Mouse (Mus musculus): ENCODE data around the gene Meis3. TPM values are rescaled to one million over a fixed set of nuclear protein-coding genes. Genes with fewer than 3 reads are reported as not detected.

The Meis3 gene
- total RNA-seq, 4 experiments from 2014 or later = 42.6 to 48.9 (median 46.4) TPM

DNA sequence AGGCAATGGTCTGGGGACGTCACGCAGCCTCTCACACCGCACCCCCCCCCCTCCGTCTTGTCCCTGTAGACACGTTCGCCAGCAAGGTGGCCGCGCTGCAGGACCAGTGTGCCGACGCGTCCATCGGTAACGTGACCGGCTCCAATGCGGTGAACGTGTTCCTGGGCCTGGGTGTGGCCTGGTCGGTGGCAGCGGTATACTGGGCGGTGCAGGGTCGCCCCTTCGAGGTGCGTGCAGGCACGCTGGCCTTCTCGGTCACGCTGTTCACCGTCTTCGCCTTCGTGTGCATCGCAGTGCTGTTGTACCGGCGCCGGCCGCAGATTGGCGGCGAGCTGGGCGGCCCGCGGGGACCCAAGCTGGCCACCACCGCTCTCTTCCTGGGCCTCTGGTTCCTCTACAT, 16.2 kb upstream of the Meis3 start:
- no peak for DNase-seq (ENCODE audit: low spot score in 2 of 2)

DNA sequence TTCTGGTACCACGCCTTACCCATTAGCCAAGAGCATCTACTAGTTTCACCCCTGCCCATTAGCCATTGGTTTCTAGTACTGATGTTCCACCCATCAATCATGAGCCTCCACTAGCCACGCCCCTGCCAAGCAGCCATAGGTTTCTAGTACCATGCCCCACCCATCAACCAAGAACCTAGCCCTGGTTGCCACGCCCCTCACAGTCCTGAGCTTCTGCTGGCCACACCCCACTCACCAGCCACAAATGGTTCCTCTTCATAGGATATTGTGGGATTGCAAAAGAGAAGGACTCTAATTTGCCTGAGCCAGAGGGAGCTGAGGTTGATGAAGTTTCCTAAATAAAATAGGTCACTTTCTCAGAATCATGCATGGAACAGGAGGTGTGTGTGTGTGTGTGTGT, 14.2 kb upstream of the Meis3 start:
- no peak for DNase-seq (ENCODE audit: low spot score in 2 of 2)

DNA sequence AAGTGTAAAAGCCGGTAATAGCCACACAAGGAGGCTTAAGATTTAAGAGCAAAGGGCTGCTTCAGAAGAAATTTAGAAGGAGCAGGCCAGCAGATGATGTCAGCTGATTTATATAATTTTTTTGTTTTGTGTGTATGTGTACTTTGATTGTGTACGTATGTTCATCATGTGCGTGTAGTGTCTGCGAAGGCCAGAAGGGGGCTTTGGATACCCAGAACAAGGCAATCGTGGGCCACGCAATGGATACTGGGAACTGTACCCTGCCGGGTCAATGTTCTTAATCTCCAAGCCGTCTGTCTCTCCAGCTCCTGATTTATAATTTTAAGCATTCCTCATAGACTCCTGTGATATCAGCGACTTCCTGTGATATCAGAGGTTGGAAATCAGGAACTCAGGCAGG, 13.6 kb upstream of the Meis3 start:
- DNase-seq (ENCODE audit: low spot score in 2 of 2) = no peak

DNA sequence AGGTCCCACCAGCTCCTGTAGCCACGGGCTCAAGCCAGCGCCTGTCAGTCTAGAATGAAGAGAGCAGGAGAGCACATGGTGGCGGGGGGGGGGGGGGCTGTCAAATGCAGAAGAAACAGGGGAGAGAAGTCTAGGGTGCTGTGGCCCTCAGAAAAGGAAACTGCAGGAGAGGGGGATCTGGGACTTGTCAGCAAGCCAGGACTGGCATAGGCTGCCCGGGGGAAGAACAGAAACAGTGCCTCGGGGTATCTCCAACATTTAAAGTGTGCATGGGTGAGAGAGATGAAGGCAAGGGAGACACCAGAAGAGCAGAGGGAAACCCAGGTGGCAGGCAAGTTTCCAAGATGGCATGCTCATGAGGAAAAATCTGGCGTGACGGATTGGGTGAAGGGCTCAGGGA, 12.9 kb upstream of the Meis3 start:
- no peak for DNase-seq (ENCODE audit: low spot score in 2 of 2)

DNA sequence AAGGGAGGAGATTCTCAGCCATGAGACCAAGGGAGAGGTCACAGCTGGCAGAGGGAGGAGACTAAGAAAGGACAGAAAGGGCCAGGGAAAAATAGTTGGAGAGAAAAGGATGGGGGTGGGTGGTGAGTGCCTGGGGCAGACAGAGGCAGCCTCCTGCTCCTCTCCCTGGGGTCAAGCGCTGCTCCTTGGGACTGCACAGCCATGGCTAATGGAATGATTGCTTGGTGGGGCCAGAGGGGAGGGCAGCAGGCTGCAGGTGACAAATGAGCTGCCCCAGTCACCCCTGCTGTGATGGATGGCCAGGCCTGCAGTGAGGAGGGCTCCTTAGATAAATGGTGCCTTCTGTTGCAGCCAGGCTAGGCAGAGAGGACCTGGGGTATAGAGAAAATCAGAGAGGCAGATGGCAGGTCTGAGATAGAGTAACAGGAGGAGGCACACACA, 2.7 kb upstream of the Meis3 start:
- no peak for DNase-seq (ENCODE audit: low spot score in 2 of 2)

DNA sequence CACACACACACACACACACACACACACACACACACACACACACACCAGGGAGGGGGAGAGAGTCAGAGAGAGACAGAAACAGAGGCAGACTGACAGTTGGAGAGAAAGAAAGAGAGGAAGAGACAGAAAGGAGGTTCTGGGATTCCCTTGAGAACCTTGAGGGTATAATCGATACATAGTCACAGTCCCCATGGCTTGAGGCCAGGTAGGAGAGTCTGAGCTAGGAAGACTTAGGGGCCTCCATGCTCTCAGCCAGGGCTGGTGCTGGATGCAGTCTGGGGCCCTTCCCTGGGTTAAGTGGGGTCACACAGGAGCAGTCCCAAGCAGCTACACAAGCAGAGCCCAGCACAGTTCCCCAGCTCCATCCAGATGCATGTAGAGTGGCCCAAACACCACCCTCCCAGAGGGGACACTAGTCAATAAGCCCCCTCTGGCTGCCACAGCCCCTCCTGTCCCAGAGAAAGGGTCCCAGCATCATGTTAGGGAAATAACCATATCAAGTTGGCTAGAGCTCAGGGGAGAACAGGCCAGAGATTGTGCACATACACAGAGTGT, 2.2 kb upstream of the Meis3 start:
- DNase-seq (ENCODE audit: low spot score in 2 of 2) = no peak

DNA sequence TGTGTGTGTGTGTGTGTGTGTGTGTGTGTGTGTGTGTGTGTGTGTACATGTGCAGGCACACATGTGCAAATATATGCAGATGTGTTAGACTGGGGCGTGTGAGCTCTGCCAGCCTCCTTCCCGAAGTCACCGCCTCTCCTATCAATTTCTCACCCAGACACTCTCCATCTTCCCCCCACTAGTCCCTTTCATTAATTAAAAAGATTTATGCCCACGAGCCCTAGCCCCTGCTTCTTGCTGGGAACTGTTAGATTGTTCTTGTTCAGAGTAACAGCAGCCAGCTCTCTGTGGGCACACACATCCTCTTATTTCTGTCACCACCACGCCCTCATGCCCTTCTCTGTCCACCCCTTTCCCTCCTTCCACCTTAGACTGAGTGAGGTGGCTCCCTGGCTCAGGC, 1.7 kb upstream of the Meis3 start:
- no peak for DNase-seq (ENCODE audit: low spot score in 2 of 2)

DNA sequence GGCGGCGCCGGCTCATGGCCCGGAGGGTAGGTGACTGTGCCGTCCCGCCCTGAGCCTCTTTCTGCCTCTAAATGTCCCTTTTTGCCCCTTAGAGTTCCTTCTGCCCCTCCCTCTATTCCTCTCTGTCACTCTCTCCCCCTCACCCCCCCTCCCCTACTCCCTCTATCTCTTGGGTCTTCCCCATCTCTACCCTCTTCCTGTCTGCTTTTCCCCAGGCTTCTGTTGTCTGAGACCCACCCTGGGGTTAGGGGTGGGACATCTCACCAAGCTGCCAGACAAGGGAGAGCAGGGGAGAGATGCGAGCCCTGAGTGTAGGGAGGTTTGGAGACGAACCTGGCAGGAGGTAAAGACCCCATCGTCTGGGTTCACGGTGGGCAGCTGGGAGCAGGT, 647 bp downstream of the Meis3 start:
- no peak for DNase-seq (ENCODE audit: low spot score in 2 of 2)

DNA sequence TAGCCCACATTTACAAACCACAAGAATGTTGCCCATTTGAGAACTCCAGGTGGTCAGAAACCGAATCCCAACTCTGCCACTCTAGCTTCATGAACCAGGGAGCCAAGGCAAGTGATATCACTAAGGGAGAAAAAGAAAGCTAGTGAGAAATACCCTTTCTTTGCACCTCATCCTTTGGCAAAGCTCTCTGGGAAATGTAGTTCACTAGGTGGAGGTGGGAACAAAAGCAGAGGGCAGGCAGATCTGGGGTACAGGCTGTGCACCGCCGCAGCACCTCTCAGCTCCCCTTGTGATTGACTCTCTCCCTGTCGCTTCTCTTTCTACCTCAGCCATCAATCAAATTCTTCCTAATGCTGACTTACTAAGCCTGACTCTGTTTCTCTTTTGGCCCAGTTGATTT, 3.2 kb downstream of the Meis3 start:
- no peak for DNase-seq (ENCODE audit: low spot score in 2 of 2)

DNA sequence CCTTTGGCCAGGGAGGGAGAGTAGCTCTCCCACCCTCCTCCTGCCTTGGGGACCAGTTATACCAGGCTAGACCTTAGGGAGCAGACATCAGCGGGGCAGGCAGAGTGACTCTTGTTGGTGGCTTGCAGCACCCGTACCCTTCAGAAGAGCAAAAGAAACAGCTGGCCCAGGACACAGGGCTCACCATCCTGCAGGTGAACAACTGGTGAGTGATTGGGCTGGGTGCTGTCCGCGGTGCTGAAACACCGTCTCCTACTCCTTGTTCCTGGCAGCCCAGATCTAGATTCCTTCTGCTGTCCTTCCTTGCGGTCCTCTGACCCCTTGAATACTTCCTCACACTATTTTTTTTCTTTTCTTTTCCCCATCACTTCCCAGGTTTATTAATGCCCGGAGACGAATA, 8.8 kb downstream of the Meis3 start:
- no peak for DNase-seq (ENCODE audit: low spot score in 2 of 2)

DNA sequence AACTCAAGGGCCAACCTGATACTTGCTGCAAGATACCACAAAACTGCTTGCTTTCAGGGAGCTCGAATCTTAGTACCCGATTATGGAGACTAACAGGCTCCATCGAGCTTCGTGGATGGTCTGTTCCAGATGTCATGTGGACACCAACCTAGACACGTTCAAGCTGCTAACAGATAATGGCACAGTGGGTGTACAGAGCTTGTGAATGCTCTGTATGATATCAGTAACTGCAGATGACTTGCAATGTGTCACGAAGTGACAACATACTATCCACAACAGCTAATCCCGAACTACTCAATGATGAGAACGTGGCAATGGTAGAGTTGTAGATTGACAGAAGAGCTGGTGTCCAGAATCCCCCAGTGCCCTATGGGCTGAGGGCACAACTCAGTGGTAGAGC, 12.6 kb downstream of the Meis3 start:
- no peak for DNase-seq (ENCODE audit: low spot score in 2 of 2)

DNA sequence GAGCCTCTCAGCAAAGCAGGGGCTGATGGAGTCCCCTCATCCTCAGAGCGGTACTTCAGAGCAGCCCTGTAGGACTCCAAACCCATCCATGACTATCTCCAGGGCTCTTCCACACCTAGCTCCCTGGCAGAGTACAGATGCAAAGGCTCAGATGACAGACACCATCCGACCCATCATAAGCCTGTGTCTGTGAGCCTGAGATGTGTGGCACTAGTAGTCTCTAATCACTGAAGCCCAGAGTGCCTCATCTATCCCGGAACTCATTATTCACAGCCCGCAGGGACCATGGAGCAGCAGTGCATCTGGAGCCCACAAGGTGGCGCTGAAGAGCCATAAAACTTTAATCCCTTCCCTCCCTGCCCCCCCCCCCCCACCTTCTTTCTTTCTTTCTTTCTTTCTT, 17.4 kb downstream of the Meis3 start:
- peak in 1 of 2 experiments; percentile 80 for DNase-seq (ENCODE audit: low spot score in 2 of 2)

DNA sequence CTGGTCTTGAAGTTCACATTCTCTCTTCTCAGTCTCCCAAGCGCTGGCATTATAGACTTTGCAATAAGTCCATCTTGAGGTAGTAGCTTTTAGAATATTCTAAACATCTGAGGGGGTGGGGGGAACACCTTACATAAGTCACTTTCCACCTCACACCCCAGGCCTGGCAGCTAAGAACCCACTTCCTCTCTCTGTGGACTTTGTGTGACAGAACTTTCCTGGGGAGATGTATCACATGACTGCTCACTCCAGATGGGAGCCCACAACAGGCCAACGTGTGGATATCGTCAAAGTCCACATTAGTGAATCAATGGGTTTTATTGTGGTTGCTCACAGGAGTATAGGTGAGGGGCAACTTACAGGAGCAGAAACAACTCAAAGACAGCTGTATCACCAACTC, 18.8 kb downstream of the Meis3 start:
- DNase-seq (ENCODE audit: low spot score in 2 of 2) = no peak

DNA sequence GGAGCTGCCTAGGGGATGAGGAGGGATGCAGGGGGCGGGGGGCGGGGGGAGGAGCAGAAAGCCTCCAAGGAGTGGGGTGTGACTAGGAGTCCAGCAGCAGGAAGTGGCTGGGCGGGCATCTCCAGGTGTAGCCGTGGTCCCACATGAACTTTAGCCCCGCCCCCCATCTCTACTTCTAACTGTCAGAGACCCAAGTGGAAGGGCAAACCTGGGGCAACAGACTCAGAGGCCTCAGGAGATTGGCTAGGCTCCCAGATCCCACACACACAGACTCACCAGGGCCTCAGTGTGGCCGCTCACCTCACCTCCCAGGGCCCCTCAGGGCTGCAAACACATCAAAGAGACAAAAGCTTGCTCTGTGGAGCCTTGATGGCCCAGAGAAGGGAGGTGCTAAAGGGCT, 21.7 kb downstream of the Meis3 start:
- DNase-seq (ENCODE audit: low spot score in 2 of 2) = no peak

DNA sequence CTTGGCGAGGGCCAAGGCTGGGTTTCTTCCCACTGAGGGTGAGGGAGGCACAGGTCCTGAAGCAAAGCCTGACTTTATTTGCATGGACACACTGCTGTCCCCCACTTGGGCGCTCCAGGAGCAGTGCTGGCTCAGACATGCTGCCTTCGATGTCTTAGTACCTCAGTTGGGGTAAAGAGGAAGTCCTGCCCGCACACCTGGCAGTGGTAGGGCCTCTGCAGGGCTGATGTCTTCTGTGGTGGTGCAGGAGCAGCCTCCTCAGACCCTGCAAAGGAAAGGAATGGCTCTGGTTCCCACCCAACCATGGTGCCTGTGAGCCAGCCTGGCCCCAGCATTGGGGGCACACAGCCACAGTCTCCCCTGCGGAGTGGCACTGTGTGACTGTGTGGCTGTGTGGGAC, 22.3 kb downstream of the Meis3 start:
- DNase-seq (ENCODE audit: low spot score in 2 of 2) = no peak

DNA sequence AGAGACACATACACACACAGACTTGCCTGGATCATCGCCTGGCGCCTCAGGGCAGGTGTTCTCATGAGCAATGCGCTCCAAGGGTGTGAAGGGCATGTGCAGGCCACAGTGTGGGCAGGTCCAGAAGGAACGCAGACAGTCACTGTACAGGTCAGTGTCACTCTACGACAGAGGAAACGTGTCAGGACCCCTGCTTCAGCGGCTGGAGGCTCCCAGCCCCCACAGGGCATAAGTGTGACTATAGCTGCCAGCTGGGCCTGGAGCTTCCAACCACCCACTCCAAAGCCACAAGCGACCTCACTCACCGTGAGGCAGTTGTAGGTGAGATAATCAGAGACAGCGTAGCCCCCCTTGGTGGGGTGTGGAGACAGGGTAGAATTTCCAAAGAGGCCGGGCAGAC, 23.6 kb downstream of the Meis3 start:
- no peak for DNase-seq (ENCODE audit: low spot score in 2 of 2)

DNA sequence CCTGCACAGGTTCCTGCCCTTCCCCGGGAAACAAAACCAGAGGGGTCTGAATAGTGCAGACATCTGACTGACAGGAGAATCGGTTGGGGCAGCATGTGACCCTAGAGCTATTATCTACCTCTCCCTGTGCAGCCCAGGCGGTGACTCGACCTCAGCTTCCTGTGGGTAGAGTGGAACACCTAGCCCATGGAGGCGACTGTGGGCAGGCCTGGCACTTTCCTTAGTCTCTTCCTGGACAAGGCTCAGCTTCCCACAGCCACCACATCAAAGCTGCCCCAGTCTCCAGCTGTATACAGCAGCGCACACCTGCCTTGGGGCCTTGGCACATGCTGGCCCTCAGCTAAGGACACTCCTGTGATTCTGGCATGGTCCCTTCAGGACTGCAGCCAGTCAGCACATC, 26.2 kb downstream of the Meis3 start:
- DNase-seq (ENCODE audit: low spot score in 2 of 2) = no peak

DNA sequence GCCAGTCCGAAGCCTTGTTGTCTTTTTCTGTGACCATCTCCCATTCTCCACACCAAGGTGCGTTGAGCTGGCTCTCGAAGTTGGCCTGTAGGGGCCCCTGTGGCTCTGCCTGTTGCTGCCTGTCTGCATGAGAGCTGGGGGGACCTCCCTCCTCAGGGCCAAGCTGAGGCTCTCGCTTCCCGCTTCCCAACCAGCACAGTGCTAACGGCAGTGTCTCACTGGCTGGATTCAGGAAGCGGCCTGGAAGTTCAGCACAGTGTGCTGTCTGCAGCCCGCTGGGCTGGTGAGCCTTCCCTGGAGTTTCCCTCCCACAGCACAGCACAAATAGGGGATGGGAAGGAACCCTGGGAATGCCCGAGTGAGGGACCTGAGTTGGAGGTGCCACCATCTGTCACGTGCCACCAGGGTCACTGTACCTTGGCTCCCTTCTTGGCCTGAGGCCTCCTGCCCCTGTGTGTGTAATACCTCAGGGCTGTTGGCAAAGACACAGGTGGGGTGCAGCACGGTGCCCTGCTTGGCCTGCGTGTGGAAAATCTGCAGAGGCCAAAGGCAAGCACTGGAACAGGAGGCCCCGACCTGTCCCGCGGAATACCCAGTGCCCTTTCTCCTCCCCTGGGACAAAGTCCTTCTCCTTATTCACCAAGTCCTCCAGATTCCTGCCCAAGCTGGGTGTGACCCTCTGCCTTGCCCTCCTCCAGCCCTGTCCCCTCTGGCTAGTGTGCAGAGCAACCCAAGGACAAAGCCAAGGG, 28.0 kb downstream of the Meis3 start:
- no peak for DNase-seq (ENCODE audit: low spot score in 2 of 2)

DNA sequence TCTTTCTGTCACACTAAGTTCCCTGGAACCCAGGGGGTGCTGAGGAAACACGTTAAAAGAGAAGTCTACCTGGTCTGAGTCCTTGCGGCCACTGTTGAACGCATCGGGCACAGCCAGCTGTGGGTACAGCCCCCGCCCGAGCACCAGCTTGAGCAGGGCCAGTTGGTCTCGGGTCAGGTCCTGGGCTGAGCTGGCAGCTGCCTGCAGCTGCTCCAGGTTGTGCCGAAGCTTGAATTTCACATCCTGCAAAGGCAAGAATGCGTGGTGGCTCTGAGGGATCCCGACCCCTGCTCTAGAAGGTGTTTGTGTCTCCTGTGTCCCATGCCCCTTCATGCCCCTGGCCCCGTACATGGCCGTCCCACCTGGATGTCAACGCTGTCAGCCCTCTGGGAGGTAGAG, 28.6 kb downstream of the Meis3 start:
- no peak for DNase-seq (ENCODE audit: low spot score in 2 of 2)

DNA sequence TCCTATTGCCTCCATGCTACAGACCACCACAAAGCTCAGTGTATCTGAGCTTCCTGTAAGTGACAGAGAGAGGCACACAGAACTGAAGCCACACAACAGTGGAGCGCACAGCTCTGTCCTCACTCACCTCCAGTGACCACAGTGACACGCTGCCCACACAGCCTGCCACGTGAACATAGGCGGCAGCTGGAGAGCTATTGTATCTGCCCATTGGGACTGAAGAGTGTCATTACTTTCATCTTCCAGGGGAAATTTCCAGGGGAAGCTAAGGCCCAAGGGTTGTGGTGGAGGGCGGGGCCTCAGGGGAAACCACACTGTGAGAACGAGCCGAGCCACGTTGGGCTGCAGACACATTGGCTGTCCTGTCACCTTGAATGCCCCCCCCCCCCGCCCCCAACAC, 29.9 kb downstream of the Meis3 start:
- no peak for DNase-seq (ENCODE audit: low spot score in 2 of 2)

DNA sequence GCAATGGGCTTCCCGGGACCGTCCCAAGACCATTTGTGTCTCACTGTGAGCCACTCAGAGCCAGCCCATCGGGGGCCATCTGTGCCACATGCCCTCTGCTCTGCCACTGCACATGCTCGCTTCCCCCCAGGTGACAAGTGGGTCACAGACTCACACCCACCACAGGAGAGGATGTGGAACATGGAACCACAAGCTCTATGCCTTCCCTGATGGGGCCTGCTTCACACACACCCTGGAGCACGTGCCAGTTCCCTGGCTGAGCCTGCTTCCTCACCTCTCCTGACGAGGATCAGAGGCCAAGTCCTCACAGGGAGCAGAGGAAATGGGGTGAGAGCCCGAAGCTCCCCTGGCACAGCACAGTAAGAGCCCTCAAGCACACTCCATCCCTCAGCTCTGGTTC, 32.2 kb downstream of the Meis3 start:
- no peak for DNase-seq (ENCODE audit: low spot score in 2 of 2)

DNA sequence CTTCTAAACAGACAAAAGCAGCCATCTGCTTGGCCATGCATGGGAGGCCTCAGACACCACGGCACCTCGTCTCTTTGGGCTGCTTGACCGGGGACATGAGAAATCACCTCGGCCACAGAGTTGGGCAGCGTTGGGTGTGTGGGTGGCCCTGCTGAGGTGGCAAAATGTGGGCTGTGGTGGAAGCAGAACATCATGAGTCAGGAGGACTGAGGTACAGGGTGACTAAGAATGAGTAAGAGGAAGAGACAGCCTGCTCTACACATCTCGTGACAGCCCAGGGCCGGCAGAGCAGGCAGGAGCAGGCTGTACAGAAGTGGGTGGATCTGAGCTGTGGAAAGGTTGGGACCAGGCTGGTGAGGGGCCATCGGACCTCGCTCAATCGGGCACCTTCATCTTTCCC, 32.6 kb downstream of the Meis3 start:
- DNase-seq (ENCODE audit: low spot score in 2 of 2) = peak; percentile 31 to 77

DNA sequence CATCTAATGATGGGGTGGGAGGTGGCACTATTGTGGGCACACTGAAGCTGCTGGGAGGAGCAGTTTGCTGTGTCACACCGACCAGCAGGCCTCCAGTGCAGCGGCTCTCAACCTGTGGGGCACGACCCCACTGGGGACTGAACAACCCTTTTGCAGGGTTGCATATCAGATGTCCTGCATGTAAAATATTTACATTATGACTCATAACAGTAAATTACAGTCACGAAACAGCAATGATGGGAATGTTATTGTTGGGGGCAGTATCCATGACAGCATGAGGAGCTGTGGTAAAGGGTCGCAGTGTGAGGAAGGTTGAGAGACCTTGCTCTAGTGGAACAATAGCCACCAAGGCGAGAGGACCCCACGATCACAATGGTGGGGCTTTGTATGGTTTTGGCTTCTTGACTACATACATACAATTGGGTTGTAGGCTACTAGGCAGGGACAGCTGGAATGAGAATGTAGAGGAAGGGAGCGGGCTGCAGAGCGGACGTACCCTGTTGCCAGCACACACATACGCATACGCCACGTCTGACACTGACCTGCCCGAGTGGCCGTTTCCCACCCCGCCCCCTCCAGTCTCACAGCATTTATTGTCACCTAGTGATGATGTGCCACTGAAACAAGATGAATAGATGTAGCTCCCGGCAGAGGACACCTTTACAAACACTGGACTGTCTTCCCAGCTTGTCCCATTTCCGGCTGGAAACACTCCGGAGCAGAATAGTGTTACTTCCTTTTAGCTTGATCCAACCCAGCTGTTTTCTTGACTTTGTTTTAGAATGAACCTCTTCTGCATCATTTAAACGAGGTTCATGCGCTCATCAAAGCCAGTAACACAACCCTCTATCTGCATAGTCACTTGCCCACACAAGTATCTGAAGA, 34.1 kb downstream of the Meis3 start:
- DNase-seq (ENCODE audit: low spot score in 2 of 2) = no peak

Measured in left cerebral cortex, adult 8-10 months (tissue).